Mouse (Mus musculus) C2C12 (cell line): ENCODE data around the gene Slc44a1.

Source experiments
- CEBPB ChIP-seq: IDR thresholded peaks from one replicate; pipeline ENCODE4 v1.6.1; 2011; ENCODE audit warnings: low read depth, mild to moderate bottlenecking, control low read depth, moderate library complexity
- CTCF ChIP-seq: IDR thresholded peaks from one replicate; pipeline ENCODE4 v1.5.1; 2011; ENCODE audit not compliant: control insufficient read depth, insufficient read depth, insufficient read length
- MYOD1 ChIP-seq: IDR thresholded peaks from one replicate; pipeline ENCODE4 v1.6.1; 2011; ENCODE audit warnings: low read depth; ENCODE audit not compliant: control insufficient read depth, insufficient read length

- TF ChIP-seq CTCF (no peak), CEBPB (no peak), MYOD1 (no peak)
These were observed 9.7 kb upstream of the Slc44a1 start for GRCm38 (mm10) chr4:53430522-53430921.
